Mouse (Mus musculus) kidney, embryonic 15.5 days (tissue): ENCODE data around the gene Casz1. TPM values are rescaled to one million over a fixed set of nuclear protein-coding genes. Genes with fewer than 3 reads are reported as not detected.

Experiments
- ATAC-seq: fragments of 200-750 bp; cut with Nextera tagmentation; replicated peaks from 2 replicates; pipeline ENCODE4 v1.8.0; 2017; ENCODE audit warnings: moderate TSS enrichment; ENCODE audit not compliant: low FRiP score
- H3K27ac ChIP-seq: fragments of 300-500 bp; sonication (generic); 2 replicates; pipeline ENCODE4 v1.5.1; 2015; ENCODE audit warnings: mild to moderate bottlenecking, inconsistent platforms
- H3K27me3 ChIP-seq: fragments of 300-500 bp; sonication (generic); 2 replicates; pipeline ENCODE4 v1.6.1; 2015; ENCODE audit warnings: inconsistent platforms
- H3K36me3 ChIP-seq: fragments of 300-500 bp; sonication (generic); 2 replicates; pipeline ENCODE4 v1.6.1; 2015; ENCODE audit warnings: inconsistent platforms
- H3K4me1 ChIP-seq: fragments of 300-500 bp; sonication (generic); 2 replicates; pipeline ENCODE4 v1.6.1; 2015; ENCODE audit warnings: inconsistent platforms
- H3K4me2 ChIP-seq: fragments of 300-500 bp; sonication (generic); 2 replicates; pipeline ENCODE4 v1.6.1; 2015; ENCODE audit warnings: moderate library complexity, mild to moderate bottlenecking, inconsistent platforms
- H3K4me3 ChIP-seq: fragments of 300-500 bp; sonication (generic); replicated peaks from 2 replicates; pipeline ENCODE4 v1.5.1; 2015; ENCODE audit warnings: mild to moderate bottlenecking, inconsistent platforms
- H3K9ac ChIP-seq: fragments of 300-500 bp; sonication (generic); 2 replicates; pipeline ENCODE4 v1.6.1; 2015; ENCODE audit warnings: mild to moderate bottlenecking, inconsistent platforms
- H3K9me3 ChIP-seq: fragments of 300-500 bp; sonication (generic); replicated peaks from 2 replicates; pipeline ENCODE4 v1.6.1; 2016; ENCODE audit warnings: inconsistent platforms
- WGBS: fragments of 180-500 bp; shearing (Covaris S2); methylation state at CpG from one replicate; pipeline ENCODE4 v1.1.7; 2015; ENCODE audit warnings: mixed read lengths; 5-methylcytosine and 5-hydroxymethylcytosine counted together
- polyA plus RNA-seq: library from polyadenylated mRNA; unstranded; fragments of >200 nt; fragmentation: Nextera tagmentation; extraction: Ambion mirVana; gene quantifications from 2 replicates; pipeline ENCODE4 v1.2.1, GENCODE M21; 2015

Gene Casz1
- polyA plus RNA-seq, 1 experiment from 2014 or later, result 7.3 TPM

DNA sequence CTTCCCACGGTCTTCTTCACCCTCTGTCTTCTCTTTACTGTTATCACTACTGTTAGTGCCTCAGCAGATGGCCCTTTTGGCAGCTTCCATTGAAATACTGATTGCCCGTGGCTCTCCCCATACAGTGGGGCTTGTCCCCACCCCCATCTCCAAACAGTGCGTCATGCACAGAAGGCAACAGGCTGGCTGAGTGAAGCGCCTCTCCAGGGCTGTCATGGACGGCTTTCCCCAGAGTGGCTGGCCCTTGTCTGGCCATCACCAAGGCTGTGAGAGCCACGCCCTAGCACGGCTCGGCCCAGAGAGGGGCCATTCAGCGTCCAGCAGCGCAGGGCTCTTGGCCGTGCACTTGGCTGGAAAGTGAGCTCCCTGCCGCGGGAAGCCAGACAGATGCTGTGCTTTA lies 131.0 kb downstream of the Casz1 start:
- peaks cover 10% of the 10 kb centered on the region for H3K36me3 ChIP-seq
- H3K4me1 ChIP-seq, result peaks cover 39% of the 10 kb centered on the region
- WGBS, result 34% methylated on average over 13 of the region's 13 CpGs
- no peak overlapping the region for H3K9ac ChIP-seq
- H3K9me3 ChIP-seq, result no peaks in the 10 kb centered on the region
- no peak for ATAC-seq
- no peak overlapping the region for H3K4me3 ChIP-seq
- 0 out of 2 replicates have a peak overlapping the region, but pooled peaks have one; percentile 54 for H3K27ac ChIP-seq
- H3K27me3 ChIP-seq, result peaks cover 17% of the 10 kb centered on the region; the same call in 1 of the 2 replicates
- H3K4me2 ChIP-seq, result no peak overlapping the region

DNA sequence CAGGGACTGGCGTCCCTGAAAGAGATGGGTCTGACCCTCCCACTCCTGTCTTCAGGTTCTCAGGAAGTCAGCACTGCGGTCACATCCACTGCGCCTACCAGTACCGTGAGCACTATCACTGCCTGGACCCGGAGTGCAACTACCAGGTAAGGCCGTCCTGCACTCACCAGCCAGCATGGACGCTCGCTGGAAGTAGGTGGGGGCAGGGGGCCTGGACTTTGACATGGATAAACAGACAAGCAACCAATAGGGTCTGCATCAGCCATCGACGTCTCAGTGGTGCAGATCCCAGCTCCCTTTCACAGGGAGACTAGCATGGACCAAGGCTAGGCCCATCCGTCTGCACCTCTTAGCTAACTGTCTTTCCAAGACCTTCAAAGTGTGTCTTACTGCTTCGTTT lies 131.9 kb downstream of the Casz1 start:
- H3K4me2 ChIP-seq, result no peak overlapping the region
- peaks cover 17% of the 10 kb centered on the region; the same call in 1 of the 2 replicates for H3K27me3 ChIP-seq
- 87% methylated on average over 12 of the region's 12 CpGs for WGBS
- no peak overlapping the region for H3K9ac ChIP-seq
- no peaks in the 10 kb centered on the region for H3K9me3 ChIP-seq
- no peak for ATAC-seq
- H3K4me3 ChIP-seq, result no peak overlapping the region
- peaks cover 44% of the 10 kb centered on the region for H3K4me1 ChIP-seq
- peaks cover 10% of the 10 kb centered on the region for H3K36me3 ChIP-seq
- H3K27ac ChIP-seq, result no peak overlapping the region

DNA sequence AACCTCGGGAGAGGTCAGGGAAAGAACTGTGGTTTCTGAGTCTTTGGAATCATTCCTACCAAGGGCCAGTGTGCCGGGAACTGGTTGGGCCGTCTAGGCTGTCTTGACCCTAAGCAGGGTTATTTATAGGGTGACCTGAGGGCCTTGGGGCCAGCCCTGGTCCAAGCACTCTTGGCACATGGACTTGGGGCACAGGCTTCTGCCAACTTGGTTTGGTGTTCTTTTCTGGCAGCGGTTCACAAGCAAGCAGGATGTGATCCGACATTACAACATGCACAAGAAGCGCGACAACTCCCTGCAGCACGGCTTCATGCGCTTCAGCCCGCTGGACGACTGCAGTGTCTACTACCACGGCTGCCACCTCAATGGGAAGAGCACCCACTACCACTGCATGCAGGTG lies 132.5 kb downstream of the Casz1 start:
- peaks cover 17% of the 10 kb centered on the region; the same call in 1 of the 2 replicates for H3K27me3 ChIP-seq
- peaks cover 50% of the 10 kb centered on the region for H3K4me1 ChIP-seq
- no peak overlapping the region for H3K4me2 ChIP-seq
- H3K27ac ChIP-seq, result no peak overlapping the region
- H3K36me3 ChIP-seq, result peaks cover 10% of the 10 kb centered on the region
- 90% methylated on average over 12 of the region's 12 CpGs for WGBS
- no peak for ATAC-seq
- no peak overlapping the region for H3K4me3 ChIP-seq
- no peak overlapping the region for H3K9ac ChIP-seq
- H3K9me3 ChIP-seq, result no peaks in the 10 kb centered on the region

DNA sequence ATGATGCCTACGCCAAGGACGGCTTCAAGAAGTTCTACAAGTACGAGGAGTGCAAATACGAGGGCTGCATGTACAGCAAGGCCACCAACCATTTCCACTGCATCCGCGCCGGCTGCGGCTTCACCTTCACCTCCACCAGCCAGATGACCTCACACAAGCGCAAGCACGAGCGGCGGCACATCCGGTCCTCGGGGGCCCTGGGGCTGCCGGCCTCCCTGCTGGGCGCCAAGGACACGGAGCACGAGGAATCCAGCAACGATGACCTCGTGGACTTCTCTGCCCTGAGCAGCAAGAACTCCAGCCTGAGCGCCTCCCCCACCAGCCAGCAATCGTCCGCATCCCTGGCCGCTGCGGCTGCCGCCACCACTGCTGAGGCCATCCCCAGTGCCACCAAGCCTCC lies 134.3 kb downstream of the Casz1 start:
- Histone ChIP-seq H3K4me2 (no peak overlapping the region), H3K4me1 (peaks cover 48% of the 10 kb centered on the region), H3K27me3 (peaks cover 17% of the 10 kb centered on the region; the same call in 1 of the 2 replicates), H3K36me3 (peaks cover 4% of the 10 kb centered on the region), H3K27ac (no peak overlapping the region), H3K4me3 (no peak overlapping the region), H3K9ac (no peak overlapping the region), H3K9me3 (no peaks in the 10 kb centered on the region)
- ATAC-seq, result no peak
- 72% methylated on average over 26 of the region's 26 CpGs for WGBS

DNA sequence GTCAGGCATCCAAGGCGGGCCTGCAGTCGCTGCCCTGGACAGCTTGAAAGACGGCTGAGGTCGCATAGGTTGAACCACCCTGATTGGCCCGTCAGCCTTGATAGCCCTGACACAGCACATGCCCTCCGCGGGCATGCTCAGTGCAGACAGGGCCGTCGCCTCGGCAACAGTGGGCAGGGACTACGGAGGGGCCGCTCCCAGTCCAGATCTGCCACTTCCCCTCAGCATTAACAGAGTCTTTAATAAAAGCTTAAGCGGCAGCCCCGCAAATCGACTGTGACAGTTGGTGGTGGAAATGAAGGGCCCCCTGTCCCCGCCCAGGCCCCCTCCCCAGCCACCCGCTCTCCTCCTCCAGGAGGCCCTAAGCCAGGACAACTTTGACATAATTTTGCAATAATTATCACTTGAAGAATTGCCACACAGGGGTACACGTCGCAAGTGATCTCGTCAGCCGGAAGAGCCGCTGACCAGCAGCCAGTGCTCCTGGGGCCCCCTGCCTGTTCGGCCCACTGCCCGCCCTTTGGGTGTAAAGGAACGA lies 136.5 kb downstream of the Casz1 start:
- peaks cover 14% of the 10 kb centered on the region; the same call in 1 of the 2 replicates for H3K27me3 ChIP-seq
- peaks cover 35% of the 10 kb centered on the region for H3K4me1 ChIP-seq
- WGBS, result 12% methylated on average over 25 of the region's 25 CpGs
- no peak overlapping the region for H3K4me3 ChIP-seq
- H3K9ac ChIP-seq, result 0 out of 2 replicates have a peak overlapping the region, but pooled peaks have one; percentile 22
- H3K27ac ChIP-seq, result peak overlapping the region; percentile 86
- peaks cover 6% of the 10 kb centered on the region; the same call in 1 of the 2 replicates for H3K36me3 ChIP-seq
- ATAC-seq, result peak; percentile 96
- no peaks in the 10 kb centered on the region for H3K9me3 ChIP-seq
- peak overlapping the region; percentile 42 for H3K4me2 ChIP-seq

DNA sequence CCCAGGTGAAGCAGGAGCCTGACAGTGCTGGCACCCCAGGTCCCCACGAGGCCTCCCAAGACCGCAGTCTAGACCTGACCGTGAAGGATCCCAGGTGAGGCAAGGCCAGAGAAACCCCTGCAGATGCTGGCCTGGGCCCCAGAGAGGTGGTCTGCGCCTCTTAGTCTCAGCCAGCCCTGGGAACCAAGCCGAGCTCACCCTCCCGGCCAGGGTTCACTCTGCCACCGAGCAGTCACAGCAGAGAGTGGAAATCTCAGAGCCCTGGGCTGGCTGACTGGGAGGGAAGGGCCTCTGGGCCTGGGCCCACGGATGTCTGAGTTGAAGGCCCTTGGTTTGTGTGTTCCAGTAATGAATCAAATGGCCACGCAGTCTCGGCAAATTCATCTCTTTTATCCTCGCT lies 137.1 kb downstream of the Casz1 start:
- peaks cover 6% of the 10 kb centered on the region; the same call in 1 of the 2 replicates for H3K36me3 ChIP-seq
- H3K4me3 ChIP-seq, result no peak overlapping the region
- H3K4me1 ChIP-seq, result peaks cover 34% of the 10 kb centered on the region
- 53% methylated on average over 11 of the region's 11 CpGs for WGBS
- H3K9me3 ChIP-seq, result no peaks in the 10 kb centered on the region
- peak overlapping the region; percentile 42 for H3K4me2 ChIP-seq
- H3K9ac ChIP-seq, result peak overlapping the region; percentile 22; the same call in 1 of the 2 replicates
- peaks cover 12% of the 10 kb centered on the region; the same call in 1 of the 2 replicates for H3K27me3 ChIP-seq
- no peak for ATAC-seq
- H3K27ac ChIP-seq, result peak overlapping the region; percentile 86

DNA sequence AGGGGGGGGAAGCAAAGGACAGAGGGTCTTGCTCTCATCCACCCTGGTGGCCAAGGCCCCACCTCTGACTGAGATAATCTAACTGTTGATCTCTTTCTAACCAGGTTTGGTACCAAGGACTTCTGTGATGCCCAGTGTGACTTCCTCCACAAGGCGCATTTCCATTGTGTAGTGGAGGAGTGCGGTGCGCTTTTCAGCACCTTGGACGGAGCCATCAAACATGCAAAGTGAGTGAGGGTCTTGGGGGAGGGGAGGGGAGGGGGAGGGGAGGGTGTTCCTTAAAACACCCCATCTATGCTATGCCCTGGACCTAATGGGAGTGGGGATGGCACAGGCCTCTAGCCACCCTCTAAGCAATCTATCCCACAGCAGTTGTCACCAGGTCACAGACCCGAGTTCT lies 138.9 kb downstream of the Casz1 start:
- no peak overlapping the region for H3K4me3 ChIP-seq
- ATAC-seq, result no peak
- H3K4me1 ChIP-seq, result peaks cover 46% of the 10 kb centered on the region
- no peaks in the 10 kb centered on the region for H3K9me3 ChIP-seq
- no peak overlapping the region for H3K9ac ChIP-seq
- H3K27ac ChIP-seq, result no peak overlapping the region
- WGBS, result 51% methylated on average over 5 of the region's 5 CpGs
- H3K27me3 ChIP-seq, result peaks cover 7% of the 10 kb centered on the region; the same call in 1 of the 2 replicates
- H3K4me2 ChIP-seq, result no peak overlapping the region
- peaks cover 4% of the 10 kb centered on the region; the same call in 1 of the 2 replicates for H3K36me3 ChIP-seq

DNA sequence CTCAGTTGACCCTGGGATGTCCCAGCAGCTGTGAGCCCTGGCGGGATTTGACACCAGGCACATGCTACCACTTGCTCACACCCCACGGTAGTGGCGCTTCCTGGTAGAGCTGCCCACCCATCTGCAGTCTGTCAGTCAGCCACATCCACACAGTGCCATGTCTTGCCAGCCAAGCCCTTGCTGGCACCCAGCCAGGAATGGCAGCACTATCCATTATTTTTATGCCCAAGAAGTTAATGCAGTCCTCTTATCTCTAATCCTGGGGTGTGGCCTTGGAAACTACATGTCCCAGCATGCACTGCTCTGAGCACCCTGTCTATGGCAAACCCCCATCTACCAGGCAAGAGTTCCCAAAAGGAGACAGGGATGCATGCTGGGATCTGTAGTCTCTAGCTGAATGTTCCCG lies 141.2 kb downstream of the Casz1 start:
- Histone ChIP-seq H3K9me3 (no peaks in the 10 kb centered on the region), H3K4me3 (no peak overlapping the region), H3K36me3 (peaks cover 3% of the 10 kb centered on the region; the same call in 1 of the 2 replicates), H3K27me3 (peaks cover 21% of the 10 kb centered on the region), H3K9ac (no peak overlapping the region), H3K27ac (no peak overlapping the region), H3K4me2 (no peak overlapping the region), H3K4me1 (peaks cover 43% of the 10 kb centered on the region)
- no peak for ATAC-seq
- 82% methylated on average over 4 of the region's 4 CpGs for WGBS

DNA sequence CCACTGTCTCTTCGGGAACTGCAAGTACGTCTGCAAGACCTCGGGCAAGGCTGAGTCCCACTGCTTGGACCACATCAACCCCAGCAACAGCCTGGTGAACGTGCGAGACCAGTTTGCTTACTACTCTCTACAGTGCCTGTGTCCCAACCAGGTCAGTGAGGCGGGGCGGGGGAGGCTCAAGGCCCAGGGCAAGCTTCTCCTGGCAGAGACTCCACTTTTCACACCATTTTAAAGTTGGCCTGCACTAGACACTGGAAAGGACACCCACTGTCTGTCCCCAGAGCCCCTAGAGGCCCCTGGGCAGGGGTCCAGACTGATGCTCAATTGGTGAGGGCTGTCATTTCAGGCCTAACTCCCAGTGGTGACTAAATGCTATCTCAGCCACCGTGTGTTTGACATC lies 141.8 kb downstream of the Casz1 start:
- 90% methylated on average over 8 of the region's 8 CpGs for WGBS
- Histone ChIP-seq H3K4me3 (no peak overlapping the region), H3K9ac (no peak overlapping the region), H3K36me3 (peaks cover 3% of the 10 kb centered on the region; the same call in 1 of the 2 replicates), H3K27me3 (peaks cover 27% of the 10 kb centered on the region), H3K4me1 (peaks cover 43% of the 10 kb centered on the region), H3K27ac (no peak overlapping the region), H3K9me3 (no peaks in the 10 kb centered on the region), H3K4me2 (no peak overlapping the region)
- ATAC-seq, result no peak

DNA sequence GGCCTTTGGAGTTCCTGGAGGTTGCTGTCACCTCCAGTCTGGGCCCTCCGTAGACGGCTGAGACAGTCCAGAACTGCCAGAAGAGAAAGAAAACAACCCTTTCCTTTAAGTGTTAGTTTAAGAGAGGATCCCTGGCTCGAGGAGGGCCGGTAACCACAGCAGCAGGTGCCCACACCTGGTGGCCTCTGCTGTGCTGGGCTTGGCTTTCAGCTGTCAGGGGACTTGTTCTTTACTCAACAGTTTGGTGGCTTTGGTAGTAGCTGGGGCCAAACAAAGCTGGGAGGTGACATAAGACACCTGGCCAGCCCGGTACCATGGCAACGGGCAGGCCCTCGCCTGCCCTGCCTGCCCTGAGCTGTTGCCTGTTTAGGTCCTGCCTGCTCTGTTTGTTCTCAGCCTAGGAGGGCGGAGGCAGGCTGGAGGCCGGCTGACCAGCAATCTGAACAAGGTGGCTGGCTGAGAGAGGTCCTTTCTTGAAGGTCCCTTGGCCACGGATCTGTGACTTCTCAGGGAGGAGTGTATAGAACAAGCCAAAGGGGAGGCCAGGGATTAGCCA lies 143.7 kb downstream of the Casz1 start:
- H3K4me3 ChIP-seq, result no peak overlapping the region
- 18% methylated on average over 10 of the region's 10 CpGs for WGBS
- H3K27me3 ChIP-seq, result peaks cover 46% of the 10 kb centered on the region
- peaks cover 6% of the 10 kb centered on the region; the same call in 1 of the 2 replicates for H3K36me3 ChIP-seq
- no peak overlapping the region for H3K4me2 ChIP-seq
- H3K9me3 ChIP-seq, result no peaks in the 10 kb centered on the region
- H3K9ac ChIP-seq, result no peak overlapping the region
- H3K27ac ChIP-seq, result peak overlapping the region; percentile 75
- ATAC-seq, result peak; percentile 78
- peaks cover 53% of the 10 kb centered on the region for H3K4me1 ChIP-seq

DNA sequence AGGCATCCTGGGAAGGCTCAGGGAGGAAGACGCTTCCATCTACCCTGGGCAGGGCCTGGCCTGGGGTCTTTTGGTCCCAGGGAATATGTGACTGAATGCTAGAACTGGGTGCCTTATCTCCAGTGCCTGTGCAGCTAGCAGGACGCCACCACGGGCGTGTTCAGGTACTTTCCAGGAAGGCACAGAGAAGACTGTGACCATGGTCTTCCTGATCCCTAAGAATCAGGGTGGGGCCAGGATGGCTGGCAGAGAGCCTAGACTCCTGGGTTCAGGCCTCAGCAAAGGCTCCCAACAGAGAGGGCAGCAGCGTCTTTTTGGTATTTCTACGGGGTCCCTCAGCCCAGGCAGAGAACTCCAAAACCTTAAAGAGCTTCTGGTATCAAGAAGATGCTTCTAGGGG lies 146.3 kb downstream of the Casz1 start:
- Histone ChIP-seq H3K27ac (no peak overlapping the region), H3K4me2 (no peak overlapping the region), H3K27me3 (peaks cover 59% of the 10 kb centered on the region), H3K36me3 (peaks cover 4% of the 10 kb centered on the region; the same call in 1 of the 2 replicates), H3K9ac (no peak overlapping the region), H3K4me1 (peaks cover 63% of the 10 kb centered on the region), H3K4me3 (no peak overlapping the region), H3K9me3 (no peaks in the 10 kb centered on the region)
- ATAC-seq, result no peak
- WGBS, result 80% methylated on average over 6 of the region's 6 CpGs

DNA sequence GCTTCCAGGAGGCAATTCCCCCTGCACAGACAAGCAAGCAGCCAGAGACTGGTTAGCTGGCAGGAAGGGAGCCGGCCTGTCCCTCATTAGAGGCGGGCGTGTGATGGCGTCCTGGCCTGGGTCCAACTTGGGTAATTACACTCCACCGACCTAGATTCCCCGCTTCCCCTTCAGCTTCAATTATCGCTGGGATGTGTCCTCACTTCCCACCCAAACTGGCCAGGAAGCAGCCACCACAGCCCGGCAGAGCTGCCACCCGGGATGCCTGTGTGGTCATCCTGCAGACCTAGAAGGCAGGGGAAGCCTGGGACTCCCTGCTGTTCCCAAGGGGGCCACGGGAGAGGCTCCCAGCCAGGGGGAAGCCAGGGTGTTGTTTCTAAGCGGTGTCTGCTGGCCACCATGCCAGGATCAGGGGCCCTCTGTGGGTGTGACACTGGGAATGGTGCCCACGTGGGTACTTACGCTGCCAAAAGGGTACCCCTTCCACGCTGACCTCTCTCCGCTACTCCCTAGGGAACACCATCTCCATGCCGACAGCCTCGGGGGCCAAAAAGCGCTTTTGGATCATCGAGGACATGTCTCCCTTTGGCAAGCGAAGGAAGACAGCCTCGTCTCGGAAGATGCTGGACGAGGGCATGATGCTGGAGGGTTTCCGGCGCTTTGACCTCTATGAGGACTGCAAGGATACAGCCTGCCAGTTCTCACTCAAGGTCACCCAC lies 146.9 kb downstream of the Casz1 start:
- no peaks in the 10 kb centered on the region for H3K9me3 ChIP-seq
- peaks cover 59% of the 10 kb centered on the region for H3K27me3 ChIP-seq
- peaks cover 67% of the 10 kb centered on the region for H3K4me1 ChIP-seq
- no peak overlapping the region for H3K9ac ChIP-seq
- H3K4me3 ChIP-seq, result no peak overlapping the region
- peak overlapping the region; percentile 74 for H3K4me2 ChIP-seq
- no peak overlapping the region for H3K27ac ChIP-seq
- no peak for ATAC-seq
- 46% methylated on average over 25 of the region's 25 CpGs for WGBS
- peaks cover 4% of the 10 kb centered on the region; the same call in 1 of the 2 replicates for H3K36me3 ChIP-seq
